Mouse (Mus musculus): ENCODE data around the gene Ptpn20. TPM values are rescaled to one million over a fixed set of nuclear protein-coding genes. Genes with fewer than 3 reads are reported as not detected.

The Ptpn20 gene
- not detected for total RNA-seq (2018; cell fraction: chromatin; rRNA removed)
- total RNA-seq (2018; cell fraction: cytosol; rRNA removed), result not detected
- total RNA-seq (2018; cell fraction: nucleus; rRNA removed), result not detected
- polyA plus RNA-seq (2018), result not detected in 3 replicates

DNA sequence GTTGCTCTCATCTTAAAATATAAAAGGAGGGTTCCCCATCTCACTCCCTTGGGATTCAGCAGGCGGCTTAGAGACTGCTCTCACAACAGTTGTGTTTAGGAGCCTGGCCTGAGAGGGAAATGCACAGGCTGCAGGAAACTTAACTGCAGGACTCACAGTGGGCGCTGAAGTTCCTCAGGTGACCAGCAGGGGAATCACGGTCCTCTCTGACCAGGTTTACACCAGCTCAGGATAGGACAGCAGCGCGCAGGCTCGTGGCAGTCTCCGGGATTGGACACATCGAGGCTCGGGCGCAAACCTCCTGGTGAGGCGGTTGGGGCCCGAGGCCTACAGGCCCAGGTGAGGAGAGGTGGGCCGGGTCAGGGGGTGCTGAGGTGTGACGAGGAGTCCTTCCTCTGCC, at the start of gene Ptpn20:
Gene Ptpn20 (plus strand): TSS at position 257 of the 400 bp plus-strand sequence.
- Histone ChIP-seq H3K27ac (no peak within 1 kb of the TSS), H3K79me2 (ENCODE audit: inconsistent target) (no peaks in the 10 kb centered on the region), H3K4me3 (ENCODE audit: inconsistent target) (no peak within 1 kb of the TSS), H3K36me3 (ENCODE audit: inconsistent target) (no peaks in the 10 kb centered on the region)
- 73% methylated on average over 9 of the region's 14 CpGs for WGBS (ENCODE audit: missing documents)

DNA sequence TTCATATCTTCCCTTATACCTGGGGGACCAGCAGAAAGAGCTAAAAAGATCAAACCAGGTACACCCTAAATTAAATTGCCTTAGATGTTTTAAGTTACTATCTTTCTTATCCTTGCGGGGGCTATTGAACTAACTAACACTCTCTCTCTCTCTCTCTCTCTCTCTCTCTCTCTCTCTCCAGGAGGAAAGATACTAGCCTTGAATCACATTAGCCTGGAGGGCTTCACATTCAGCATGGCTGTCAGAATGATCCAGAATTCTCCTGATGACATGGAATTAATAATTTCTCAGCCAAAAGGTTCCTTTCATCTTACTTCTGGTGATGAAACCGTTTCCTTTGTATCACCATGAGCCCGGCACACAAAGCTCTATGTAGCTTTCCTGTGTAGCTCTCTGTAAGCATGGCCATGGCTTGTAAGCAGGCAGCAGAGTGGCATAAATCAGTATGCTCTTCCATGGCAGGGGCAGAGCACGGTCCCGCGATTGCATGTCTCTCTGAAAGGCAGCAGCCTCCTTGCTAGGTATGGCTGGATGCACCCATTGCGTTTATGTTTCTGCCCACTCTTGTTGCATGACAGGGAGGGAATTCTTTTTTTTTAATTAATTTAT, 49.3 kb upstream of the Ptpn20 start:
- H3K27ac ChIP-seq, result no peak overlapping the region
- H3K4me3 ChIP-seq (ENCODE audit: inconsistent target), result no peak overlapping the region
- no peaks in the 10 kb centered on the region for H3K36me3 ChIP-seq (ENCODE audit: inconsistent target)
- no peaks in the 10 kb centered on the region for H3K79me2 ChIP-seq (ENCODE audit: inconsistent target)
- 86% methylated on average over 7 of the region's 7 CpGs for WGBS (ENCODE audit: missing documents)

DNA sequence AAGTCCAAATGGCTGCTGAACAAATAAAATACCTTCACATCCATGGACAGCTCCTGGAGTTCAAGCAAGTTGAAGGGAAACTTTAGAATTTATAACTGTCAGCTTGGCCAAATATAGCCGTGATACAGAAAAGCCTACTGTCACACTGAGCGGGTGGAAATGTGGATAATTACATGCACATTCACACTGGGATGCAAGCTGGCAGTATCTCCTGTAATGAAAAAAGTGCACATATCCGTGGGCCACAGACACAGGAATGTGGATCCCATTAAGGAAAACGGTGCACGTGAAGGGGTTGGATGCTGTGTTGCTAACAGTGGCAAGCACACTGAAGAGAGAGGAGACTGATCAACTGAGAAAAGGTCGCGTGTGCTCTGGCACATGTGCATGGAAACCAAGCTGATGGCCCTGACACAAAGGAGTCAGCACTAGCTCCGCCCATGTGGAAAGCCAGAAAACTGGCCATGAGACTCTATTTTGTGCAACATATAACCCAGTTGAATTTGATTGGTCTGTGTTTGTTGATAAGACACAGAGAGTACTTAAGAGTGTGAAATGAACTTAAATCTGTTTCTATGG, 43.4 kb upstream of the Ptpn20 start:
- Histone ChIP-seq H3K4me3 (ENCODE audit: inconsistent target) (no peak overlapping the region), H3K36me3 (ENCODE audit: inconsistent target) (no peaks in the 10 kb centered on the region), H3K27ac (no peak overlapping the region), H3K79me2 (ENCODE audit: inconsistent target) (no peaks in the 10 kb centered on the region)
- 94% methylated on average over 8 of the region's 8 CpGs for WGBS (ENCODE audit: missing documents)

- 81% methylated on average over 3 of the region's 3 CpGs for WGBS (ENCODE audit: missing documents)
- Histone ChIP-seq H3K79me2 (ENCODE audit: inconsistent target) (no peaks in the 10 kb centered on the region), H3K36me3 (ENCODE audit: inconsistent target) (no peaks in the 10 kb centered on the region), H3K4me3 (ENCODE audit: inconsistent target) (no peak overlapping the region), H3K27ac (no peak overlapping the region)
Observed at GRCm38 (mm10) chr14:33548650-33549049, 40.4 kb upstream of the Ptpn20 start.

GRCm38 (mm10) chr14:33549856-33550255, 39.2 kb upstream of the Ptpn20 start:
- Histone ChIP-seq H3K36me3 (ENCODE audit: inconsistent target) (no peaks in the 10 kb centered on the region), H3K27ac (no peak overlapping the region), H3K79me2 (ENCODE audit: inconsistent target) (no peaks in the 10 kb centered on the region), H3K4me3 (ENCODE audit: inconsistent target) (no peak overlapping the region)
- 82% methylated on average over 6 of the region's 6 CpGs for WGBS (ENCODE audit: missing documents)

- H3K36me3 ChIP-seq (ENCODE audit: inconsistent target), result no peaks in the 10 kb centered on the region
- H3K27ac ChIP-seq, result no peak overlapping the region
- H3K4me3 ChIP-seq (ENCODE audit: inconsistent target), result no peak overlapping the region
- H3K79me2 ChIP-seq (ENCODE audit: inconsistent target), result no peaks in the 10 kb centered on the region
- WGBS (ENCODE audit: missing documents), result 81% methylated on average over 6 of the region's 6 CpGs
Observed at GRCm38 (mm10) chr14:33570737-33571136, 18.3 kb upstream of the Ptpn20 start.

- WGBS (ENCODE audit: missing documents), result 84% methylated on average over 3 of the region's 3 CpGs
- no peaks in the 10 kb centered on the region for H3K79me2 ChIP-seq (ENCODE audit: inconsistent target)
- no peaks in the 10 kb centered on the region for H3K36me3 ChIP-seq (ENCODE audit: inconsistent target)
- H3K27ac ChIP-seq, result no peak overlapping the region
- H3K4me3 ChIP-seq (ENCODE audit: inconsistent target), result no peak overlapping the region
Observed at GRCm38 (mm10) chr14:33573643-33574042, 15.4 kb upstream of the Ptpn20 start.

GRCm38 (mm10) chr14:33579771-33580484, 9.1 kb upstream of the Ptpn20 start:
- H3K36me3 ChIP-seq (ENCODE audit: inconsistent target), result no peaks in the 10 kb centered on the region
- H3K79me2 ChIP-seq (ENCODE audit: inconsistent target), result no peaks in the 10 kb centered on the region
- 86% methylated on average over 7 of the region's 7 CpGs for WGBS (ENCODE audit: missing documents)

GRCm38 (mm10) chr14:33598376-33599130, 9.5 kb downstream of the Ptpn20 start:
- no peak overlapping the region for H3K4me3 ChIP-seq (ENCODE audit: inconsistent target)

More at GRCm38 (mm10) chr14:33579771-33580484, 9.1 kb upstream of the Ptpn20 start:
- H3K27ac ChIP-seq, result no peak overlapping the region
- no peak overlapping the region for H3K4me3 ChIP-seq (ENCODE audit: inconsistent target)

GRCm38 (mm10) chr14:33607431-33607830, 18.4 kb downstream of the Ptpn20 start:
- Histone ChIP-seq H3K36me3 (ENCODE audit: inconsistent target) (no peaks in the 10 kb centered on the region), H3K27ac (no peak overlapping the region), H3K79me2 (ENCODE audit: inconsistent target) (no peaks in the 10 kb centered on the region), H3K4me3 (ENCODE audit: inconsistent target) (no peak overlapping the region)
- 84% methylated on average over 10 of the region's 10 CpGs for WGBS (ENCODE audit: missing documents)

More at GRCm38 (mm10) chr14:33598376-33599130, 9.5 kb downstream of the Ptpn20 start:
- 95% methylated on average over 8 of the region's 9 CpGs for WGBS (ENCODE audit: missing documents)
- no peaks in the 10 kb centered on the region for H3K79me2 ChIP-seq (ENCODE audit: inconsistent target)
- H3K36me3 ChIP-seq (ENCODE audit: inconsistent target), result no peaks in the 10 kb centered on the region
- no peak overlapping the region for H3K27ac ChIP-seq

- H3K27ac ChIP-seq, result no peak overlapping the region
- H3K4me3 ChIP-seq (ENCODE audit: inconsistent target), result no peak overlapping the region
- WGBS (ENCODE audit: missing documents), result 91% methylated on average over 3 of the region's 3 CpGs
- H3K36me3 ChIP-seq (ENCODE audit: inconsistent target), result no peaks in the 10 kb centered on the region
- H3K79me2 ChIP-seq (ENCODE audit: inconsistent target), result no peaks in the 10 kb centered on the region
Observed at GRCm38 (mm10) chr14:33625036-33625435, 36.0 kb downstream of the Ptpn20 start.

DNA sequence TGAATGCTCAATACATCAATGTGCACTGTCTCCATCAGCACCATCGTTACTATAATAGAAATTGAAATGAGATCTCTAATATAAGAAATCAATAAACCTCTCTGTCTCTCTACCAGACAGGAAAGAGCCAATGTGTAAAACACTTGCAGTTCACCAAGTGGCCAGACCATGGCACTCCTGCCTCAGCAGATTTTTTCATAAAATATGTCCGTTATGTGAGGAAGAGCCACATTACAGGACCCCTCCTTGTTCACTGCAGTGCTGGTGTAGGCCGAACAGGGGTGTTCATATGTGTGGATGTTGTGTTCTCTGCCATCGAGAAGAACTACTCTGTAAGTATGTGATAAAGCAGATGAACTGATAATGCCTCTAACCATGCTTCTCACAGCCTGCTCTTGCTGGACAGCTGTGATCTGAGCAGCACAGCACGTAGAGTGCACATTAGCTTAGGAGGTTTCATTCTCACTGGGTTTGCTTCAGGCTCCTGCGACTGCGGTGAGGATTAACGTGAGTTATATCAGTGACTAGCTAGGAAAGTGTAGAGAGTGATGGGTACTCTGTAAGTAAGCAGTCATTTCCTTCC, 43.9 kb downstream of the Ptpn20 start:
- whole genome bisulfite sequencing (ENCODE audit: missing documents), result 63% methylated on average over 8 of the region's 8 CpGs

GRCm38 (mm10) chr14:33634354-33634753, 45.3 kb downstream of the Ptpn20 start:
- no peaks in the 10 kb centered on the region for H3K79me2 ChIP-seq (ENCODE audit: inconsistent target)
- no peaks in the 10 kb centered on the region for H3K36me3 ChIP-seq (ENCODE audit: inconsistent target)
- WGBS (ENCODE audit: missing documents), result 93% methylated on average over 4 of the region's 4 CpGs
- H3K27ac ChIP-seq, result no peak overlapping the region
- H3K4me3 ChIP-seq (ENCODE audit: inconsistent target), result no peak overlapping the region

More for the DNA sequence above, 43.9 kb downstream of the Ptpn20 start:
- Histone ChIP-seq H3K79me2 (ENCODE audit: inconsistent target) (no peaks in the 10 kb centered on the region), H3K4me3 (ENCODE audit: inconsistent target) (no peak overlapping the region), H3K36me3 (ENCODE audit: inconsistent target) (no peaks in the 10 kb centered on the region), H3K27ac (no peak overlapping the region)

DNA sequence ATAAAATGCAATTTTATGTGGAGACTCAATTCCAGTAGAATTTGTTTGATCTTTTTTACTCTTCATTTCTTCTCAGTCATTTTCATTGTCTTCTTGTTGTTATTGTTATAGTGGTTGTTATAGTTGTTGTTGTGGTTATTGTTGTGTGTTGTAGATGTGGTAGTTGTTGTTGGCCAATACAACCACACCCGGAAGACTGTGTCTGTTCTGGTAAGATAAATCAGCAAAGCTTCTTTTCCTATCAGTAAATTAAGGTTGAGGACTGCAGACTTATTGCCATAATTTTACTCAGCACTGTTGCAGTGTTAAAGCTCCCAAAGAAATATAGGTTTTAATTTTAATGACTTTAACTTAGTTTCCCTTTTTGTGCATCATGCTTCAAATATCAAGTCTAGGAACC, 45.8 kb downstream of the Ptpn20 start:
- WGBS (ENCODE audit: missing documents), result 93% methylated on average over 1 of the region's 1 CpGs
- Histone ChIP-seq H3K4me3 (ENCODE audit: inconsistent target) (no peak overlapping the region), H3K27ac (no peak overlapping the region)

More for the DNA sequence above, 45.8 kb downstream of the Ptpn20 start:
- Histone ChIP-seq H3K36me3 (ENCODE audit: inconsistent target) (no peaks in the 10 kb centered on the region), H3K79me2 (ENCODE audit: inconsistent target) (no peaks in the 10 kb centered on the region)
